Mouse (Mus musculus): ENCODE data around the gene Emc9. TPM values are rescaled to one million over a fixed set of nuclear protein-coding genes. Genes with fewer than 3 reads are reported as not detected.
A peak's percentile ranks its signal among the peaks of the same experiment; 100 is the strongest.

The Emc9 gene
- total and polyA plus RNA-seq, 3 experiments = 38.7 to 59.4 TPM; not detected in 1

DNA sequence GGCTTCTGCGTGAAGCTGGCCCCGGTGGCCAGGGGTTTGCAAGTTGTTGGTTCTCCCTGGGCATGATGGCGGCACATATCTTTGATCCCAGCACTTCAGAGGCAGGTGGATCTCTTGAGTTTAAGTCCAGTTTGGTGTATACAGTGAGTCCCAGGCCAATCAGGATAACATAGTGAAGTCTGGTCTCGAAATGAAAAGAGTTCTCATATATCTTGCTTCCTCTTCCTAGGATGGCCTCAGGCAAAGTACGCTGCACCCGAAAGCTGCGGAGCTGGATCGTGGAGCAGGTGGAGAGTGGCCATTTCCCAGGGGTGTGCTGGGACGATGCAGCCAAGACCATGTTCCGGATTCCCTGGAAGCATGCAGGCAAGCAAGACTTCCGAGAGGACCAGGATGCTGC is 19.7 kb upstream of the Emc9 start:
- TF ChIP-seq SIN3A (IDR thresholded peaks at IDR 0.05; ENCODE audit: low read length) (no peak), E2F4 (IDR thresholded peaks at IDR 0.05; ENCODE audit: borderline replicate concordance, low read depth, low read length) (no peak)
- Histone ChIP-seq H3K27ac (ENCODE audit: control insufficient read depth, low read depth, low read length) (peak overlapping the region; percentile 73; the same call in 1 of the 2 replicates), H3K79me2 (ENCODE audit: control insufficient read depth, insufficient read depth, low read length, poor library complexity) (no peaks in the 10 kb centered on the region), H3K36me3 (ENCODE audit: control insufficient read depth in 1 of 2, insufficient read depth in 2 of 2, low read length in 2 of 2) (peaks cover 0 to 12% of the 10 kb centered on the region in 2 experiments; a peak in 2 of 4 replicates), H3K9ac (ENCODE audit: control insufficient read depth, low read depth, low read length, poor library complexity, severe bottlenecking) (peak overlapping the region; percentile 65; the same call in 1 of the 2 replicates), H3K27me3 (ENCODE audit: control insufficient read depth in 1 of 2, insufficient read depth in 2 of 2, low read length in 2 of 2) (no peaks in the 10 kb centered on the region), H3K9me3 (replicated peaks; ENCODE audit: insufficient read depth, low read length) (no peaks in the 10 kb centered on the region), H3K4me3 (ENCODE audit: control insufficient read depth in 1 of 2, insufficient read depth in 1 of 2, low read depth in 2 of 2, low read length in 2 of 2) (peak overlapping the region in 1 of 2 experiments; percentile 84; a peak in 2 of 4 replicates), H3K4me1 (ENCODE audit: control insufficient read depth in 1 of 2, insufficient read depth in 2 of 2, low read length in 2 of 2) (peaks cover 3 to 7% of the 10 kb centered on the region in 2 experiments; a peak in 2 of 4 replicates)
- DNase-seq (ENCODE audit: low read depth, low spot score) = no peak

DNA sequence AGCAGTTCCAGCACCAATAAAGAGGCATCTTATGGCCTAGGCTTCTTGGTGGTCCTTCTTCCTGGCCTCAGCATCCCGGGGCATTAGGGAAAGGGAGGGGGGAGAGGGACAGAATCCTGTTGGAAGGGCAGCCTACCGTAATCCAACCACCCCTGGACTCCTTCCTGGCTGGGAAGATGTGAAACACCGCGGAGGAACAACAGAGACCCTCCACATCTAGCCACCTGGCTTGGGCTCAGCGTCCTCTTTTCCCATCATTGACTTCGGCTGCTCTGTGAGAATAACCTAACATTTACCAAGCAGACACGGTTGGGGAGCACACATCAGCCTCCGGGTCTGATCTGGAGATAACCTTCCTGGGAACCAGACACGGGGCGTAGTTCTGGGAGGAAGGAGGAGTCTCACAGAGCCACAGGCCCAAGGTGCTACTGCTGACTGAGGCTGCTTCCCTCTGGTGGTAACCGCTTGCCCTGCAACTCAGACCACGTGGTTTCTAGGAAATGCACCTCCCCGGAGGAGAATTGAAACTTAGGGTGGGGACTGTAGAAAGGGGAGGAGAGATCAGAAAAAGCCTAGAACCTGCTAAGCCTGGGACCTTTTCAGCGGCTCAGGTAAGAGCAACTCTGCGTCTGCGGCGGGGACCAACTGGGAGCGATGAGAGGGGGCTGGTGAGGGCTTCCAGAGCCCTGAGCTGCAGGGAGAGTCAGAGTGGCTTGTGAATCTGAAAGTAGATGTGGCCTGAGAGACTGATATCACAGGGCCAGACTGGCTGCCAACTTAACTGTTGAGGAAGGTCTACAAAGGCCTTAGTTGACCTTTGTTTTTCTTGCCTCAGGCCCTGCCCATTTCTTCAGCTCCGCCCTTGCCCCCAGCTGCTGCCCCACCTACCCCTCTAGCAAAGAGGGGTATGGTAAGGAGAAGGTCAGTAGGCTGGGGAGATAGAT is 18.8 kb upstream of the Emc9 start:
- H3K9me3 ChIP-seq (replicated peaks; ENCODE audit: insufficient read depth, low read length) = no peaks in the 10 kb centered on the region
- H3K4me3 ChIP-seq (ENCODE audit: control insufficient read depth in 1 of 2, insufficient read depth in 1 of 2, low read depth in 2 of 2, low read length in 2 of 2) = peak overlapping the region; percentile 54 to 84
- H3K36me3 ChIP-seq (ENCODE audit: control insufficient read depth in 1 of 2, insufficient read depth in 2 of 2, low read length in 2 of 2) = peaks cover 0 to 12% of the 10 kb centered on the region in 2 experiments; a peak in 3 of 4 replicates
- H3K27ac ChIP-seq (ENCODE audit: control insufficient read depth, low read depth, low read length) = peak overlapping the region; percentile 73
- H3K4me1 ChIP-seq (ENCODE audit: control insufficient read depth in 1 of 2, insufficient read depth in 2 of 2, low read length in 2 of 2) = peaks cover 3 to 7% of the 10 kb centered on the region in 2 experiments; a peak in 2 of 4 replicates
- H3K79me2 ChIP-seq (ENCODE audit: control insufficient read depth, insufficient read depth, low read length, poor library complexity) = no peaks in the 10 kb centered on the region
- DNase-seq (ENCODE audit: low read depth, low spot score) = peak; percentile 96
- no peaks in the 10 kb centered on the region for H3K27me3 ChIP-seq (ENCODE audit: control insufficient read depth in 1 of 2, insufficient read depth in 2 of 2, low read length in 2 of 2)
- H3K9ac ChIP-seq (ENCODE audit: control insufficient read depth, low read depth, low read length, poor library complexity, severe bottlenecking) = peak overlapping the region; percentile 65
- TF ChIP-seq MEF2A (IDR thresholded peaks at IDR 0.05; ENCODE audit: extremely low read depth, insufficient replicate concordance, low read depth, low read length, poor library complexity, severe bottlenecking) (no peak), HCFC1 (IDR thresholded peaks at IDR 0.05; ENCODE audit: low read depth, low read length) (peak; percentile 79), MAX (IDR thresholded peaks at IDR 0.05; ENCODE audit: low read length) (peak; percentile 100), POLR2A (IDR thresholded peaks at IDR 0.05; ENCODE audit: control insufficient read depth in 1 of 2, insufficient read depth in 1 of 2, low read depth in 1 of 2, low read length in 2 of 2, poor library complexity in 1 of 2) (peak in 1 of 2 experiments; percentile 60; a peak in 2 of 4 replicates), ZKSCAN1 (IDR thresholded peaks at IDR 0.05; ENCODE audit: low read depth, low read length) (no peak), CTCF (IDR thresholded peaks at IDR 0.05 in 2 of 3, conservative IDR thresholded peaks at IDR 0.05 in 1 of 3; ENCODE audit: control insufficient read depth in 1 of 3, insufficient read depth in 1 of 3, low read depth in 2 of 3, low read length in 3 of 3, poor library complexity in 1 of 3, severe bottlenecking in 1 of 3) (peak; percentile 81 to 85 (median 84)), MYC (IDR thresholded peaks at IDR 0.05; ENCODE audit: low read depth, low read length) (peak; percentile 99), USF2 (IDR thresholded peaks at IDR 0.05; ENCODE audit: borderline replicate concordance in 1 of 2, insufficient read depth in 1 of 2, low read depth in 1 of 2, low read length in 2 of 2) (peak; percentile 48 to 86; a peak in 2 of 4 replicates), ZMIZ1 (IDR thresholded peaks at IDR 0.05; ENCODE audit: low read depth, low read length) (peak; percentile 74; the same call in 1 of the 2 replicates), KAT2A (conservative IDR thresholded peaks at IDR 0.05; ENCODE audit: low read depth, low read length) (peak; percentile 15; the same call in 1 of the 2 replicates), SIN3A (IDR thresholded peaks at IDR 0.05; ENCODE audit: low read length) (peak; percentile 96), NELFE (IDR thresholded peaks at IDR 0.05; ENCODE audit: low read depth, low read length) (peak; percentile 51; the same call in 1 of the 2 replicates), SMC3 (IDR thresholded peaks at IDR 0.05; ENCODE audit: low read depth, low read length) (peak; percentile 77), ETS1 (IDR thresholded peaks at IDR 0.05; ENCODE audit: low read depth, low read length) (peak; percentile 58; the same call in 1 of the 2 replicates), GABPA (IDR thresholded peaks at IDR 0.05; ENCODE audit: low read depth, low read length) (no peak), ELF1 (IDR thresholded peaks at IDR 0.05; ENCODE audit: low read depth, low read length) (peak; percentile 82), BHLHE40 (IDR thresholded peaks at IDR 0.05; ENCODE audit: borderline replicate concordance, low read depth, low read length) (0 out of 2 replicates have a peak, but pooled peaks have one; percentile 8), TAL1 (IDR thresholded peaks at IDR 0.05; ENCODE audit: low read length) (no peak), E2F4 (IDR thresholded peaks at IDR 0.05; ENCODE audit: borderline replicate concordance, low read depth, low read length) (no peak), UBTF (IDR thresholded peaks at IDR 0.05; ENCODE audit: borderline replicate concordance, insufficient read depth, low read depth, low read length) (0 out of 2 replicates have a peak, but pooled peaks have one; percentile 16), POLR2AphosphoS2 (IDR thresholded peaks at IDR 0.05; ENCODE audit: low read length) (peak; percentile 97), TBP (IDR thresholded peaks at IDR 0.05; ENCODE audit: low read depth, low read length) (peak; percentile 52; the same call in 1 of the 2 replicates), ZC3H11A (IDR thresholded peaks at IDR 0.05; ENCODE audit: low read depth, low read length) (0 out of 2 replicates have a peak, but pooled peaks have one; percentile 31), MYB (IDR thresholded peaks at IDR 0.05; ENCODE audit: low read depth, low read length) (no peak), MAZ (IDR thresholded peaks at IDR 0.05; ENCODE audit: low read depth, low read length) (peak; percentile 67; the same call in 1 of the 2 replicates), RAD21 (IDR thresholded peaks at IDR 0.05; ENCODE audit: low read depth, low read length) (peak; percentile 54), JUND (IDR thresholded peaks at IDR 0.05; ENCODE audit: low read depth, low read length) (no peak)
